Mouse (Mus musculus) fat pad, adult 2 months (tissue): Measurements from ENCODE around the gene Zcchc7.

ENCODE experiments used
- DNase-seq: peaks from one replicate; pipeline ENCODE4 v3.0.0-alpha.2; 2011; ENCODE audit warnings: low read depth, low spot score; ENCODE audit errors: extremely low read depth

The Zcchc7 gene

DNA sequence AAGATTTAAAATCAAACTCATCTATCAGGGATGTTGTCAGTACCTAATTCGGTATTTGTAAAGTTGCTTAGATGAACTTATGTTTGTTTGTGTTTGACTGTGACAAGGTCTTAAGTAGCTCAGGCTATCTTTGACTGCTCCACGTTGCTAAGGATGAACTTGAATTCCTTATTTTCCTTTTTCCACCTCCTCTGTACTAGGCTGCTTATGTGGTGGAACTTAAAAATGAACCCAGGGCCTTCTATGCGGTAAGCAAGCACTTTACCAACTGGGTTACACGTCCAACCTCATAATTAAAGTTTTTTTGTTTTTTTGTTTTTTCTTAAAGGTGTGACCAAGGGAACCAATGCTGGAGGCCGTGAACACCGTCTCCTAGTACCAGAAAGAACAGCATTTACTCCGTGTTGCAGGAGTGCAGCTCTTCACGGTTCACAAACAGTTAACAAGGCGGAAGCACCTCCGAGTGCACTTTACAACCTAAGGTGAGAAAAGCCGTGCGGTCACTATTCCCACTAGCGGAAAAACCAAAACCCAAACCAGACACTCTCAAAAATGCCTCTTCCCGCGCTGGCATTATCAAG lies at the start of gene Zcchc7:
TSS of gene Zcchc7 (plus strand) at position 325 of the 581 bp plus-strand sequence.
- DNase-seq = no peak

DNA sequence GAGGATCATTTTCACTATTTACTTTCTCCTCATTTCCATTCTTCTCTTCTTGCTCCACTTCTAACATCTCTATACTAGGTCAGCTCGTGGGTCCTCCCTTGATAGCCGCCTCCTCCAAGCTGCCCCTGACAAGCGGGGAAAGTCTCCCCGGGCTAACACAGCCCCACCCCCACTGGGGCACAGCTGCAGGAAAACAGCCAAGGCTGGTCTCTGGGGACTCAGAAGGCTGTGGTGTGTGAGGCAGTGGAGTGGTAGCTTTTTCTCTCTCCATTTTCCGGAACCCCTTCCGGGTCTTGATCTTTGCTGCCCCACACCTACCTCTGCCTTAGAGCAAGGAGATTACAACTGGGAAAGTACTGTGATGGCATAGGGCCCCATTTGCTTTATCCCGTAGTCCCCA lies 49.7 kb upstream of the Zcchc7 start:
- DNase-seq = no peak

DNA sequence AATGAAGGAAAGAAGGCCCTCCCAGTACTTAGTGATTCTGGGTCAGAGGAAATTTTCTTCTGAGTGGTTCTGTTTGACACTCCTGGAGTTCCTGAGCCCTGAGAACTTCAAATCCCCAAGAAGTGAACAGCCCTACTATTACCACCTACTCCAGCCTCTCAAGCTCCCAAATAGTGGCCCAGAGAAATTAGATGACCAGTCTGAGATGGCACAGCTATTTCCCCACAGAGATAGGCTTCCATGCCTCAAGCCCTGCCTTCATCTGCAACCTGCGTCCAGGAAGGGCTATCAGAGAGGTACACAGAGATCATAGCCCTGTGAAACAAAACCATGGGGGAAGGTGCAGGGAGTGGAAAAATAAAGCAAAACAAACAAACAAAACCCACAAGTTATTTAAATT lies 48.8 kb upstream of the Zcchc7 start:
- DNase-seq = no peak

DNA sequence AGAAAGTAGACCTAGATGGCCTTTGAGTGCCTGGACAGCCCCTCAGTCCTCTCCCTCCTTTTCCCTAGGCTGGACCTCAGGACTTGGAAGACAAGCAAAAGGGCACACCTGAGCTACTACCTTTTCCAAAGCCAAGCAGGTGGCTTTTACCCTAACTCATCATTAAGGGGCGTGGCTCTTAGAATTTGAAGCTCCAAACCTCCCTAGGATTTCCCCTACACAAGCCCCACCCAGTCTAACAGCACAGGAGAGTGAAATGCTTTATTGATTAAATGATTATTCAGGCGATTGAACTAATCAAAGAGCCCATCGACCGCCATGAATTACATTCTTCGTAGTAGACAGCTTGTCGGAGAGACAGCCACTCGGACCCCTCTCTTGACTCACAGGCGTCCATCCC lies 47.4 kb upstream of the Zcchc7 start:
- no peak for DNase-seq

DNA sequence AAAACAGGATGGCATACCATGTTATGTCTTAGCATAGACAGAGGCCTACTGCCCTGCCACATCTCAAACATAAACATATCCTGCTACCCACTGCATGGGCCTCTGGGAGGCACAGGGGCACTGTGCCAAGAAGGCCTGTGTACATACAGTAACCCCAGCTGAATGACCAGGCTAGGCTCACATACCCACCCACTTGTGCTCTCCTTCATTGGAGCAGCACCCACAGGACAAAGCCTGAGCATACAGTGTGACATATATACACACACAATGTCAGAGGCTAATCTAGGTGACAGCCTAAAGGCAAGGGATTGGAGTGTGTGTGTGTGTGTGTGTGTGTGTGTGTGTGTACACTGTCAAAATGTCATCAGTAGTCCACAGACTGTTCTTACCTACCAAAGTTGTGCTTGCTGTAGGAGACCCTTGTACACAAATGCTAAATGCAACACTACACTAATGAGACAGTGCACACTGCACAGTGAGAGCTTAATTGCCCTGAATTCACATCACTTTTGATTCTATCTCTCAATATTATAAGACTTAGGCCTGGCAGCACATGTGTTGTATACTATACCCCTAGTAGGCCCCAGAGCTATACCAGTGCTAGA lies 46.5 kb upstream of the Zcchc7 start:
- DNase-seq = no peak

DNA sequence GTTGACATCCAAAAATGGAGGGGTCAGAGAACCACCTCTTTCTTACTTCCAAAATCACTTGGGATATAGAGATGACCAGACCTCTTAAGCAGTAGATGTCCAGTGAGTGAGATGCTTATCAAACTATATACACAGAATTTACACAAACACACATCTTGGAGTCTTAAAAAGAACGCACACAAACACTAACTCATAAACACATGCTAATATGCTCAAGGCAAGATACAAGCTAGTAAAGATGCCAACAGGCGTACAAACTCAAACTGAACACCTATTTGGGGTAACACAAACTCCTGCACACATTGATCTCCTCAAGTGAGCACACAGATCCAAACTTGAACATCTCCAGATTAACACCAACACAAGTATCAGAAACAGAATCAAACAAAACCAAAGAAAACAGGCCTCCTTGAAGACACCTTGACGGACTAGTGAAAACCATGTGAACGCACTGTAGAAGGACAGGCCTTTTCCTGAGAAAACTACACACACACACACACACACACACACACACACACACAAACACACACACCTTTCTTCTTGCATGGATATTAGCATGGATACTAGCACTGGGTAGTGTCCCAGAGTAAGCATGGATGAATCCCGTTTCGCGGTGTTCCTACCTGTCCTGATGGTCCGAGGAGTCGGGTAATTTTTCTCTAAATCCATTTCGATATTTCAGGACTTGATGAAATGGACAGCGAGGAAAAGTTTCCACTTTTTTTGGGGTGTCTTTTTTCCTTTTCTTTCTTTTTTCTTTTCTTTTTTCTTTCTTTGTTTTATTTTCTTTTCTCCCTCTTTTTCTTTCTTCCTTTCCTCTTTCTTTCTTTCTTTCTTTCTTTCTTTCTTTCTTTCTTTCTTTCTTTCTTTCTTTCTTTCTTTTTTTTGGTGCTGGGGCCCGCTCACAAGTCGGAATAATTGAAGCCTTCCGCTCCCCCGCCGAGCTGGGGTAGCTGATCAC lies 45.7 kb upstream of the Zcchc7 start, which contains the start of gene Pax5:
TSS of gene Pax5 (minus strand) at position 748 of the 961 bp plus-strand sequence.
- no peak for DNase-seq

DNA sequence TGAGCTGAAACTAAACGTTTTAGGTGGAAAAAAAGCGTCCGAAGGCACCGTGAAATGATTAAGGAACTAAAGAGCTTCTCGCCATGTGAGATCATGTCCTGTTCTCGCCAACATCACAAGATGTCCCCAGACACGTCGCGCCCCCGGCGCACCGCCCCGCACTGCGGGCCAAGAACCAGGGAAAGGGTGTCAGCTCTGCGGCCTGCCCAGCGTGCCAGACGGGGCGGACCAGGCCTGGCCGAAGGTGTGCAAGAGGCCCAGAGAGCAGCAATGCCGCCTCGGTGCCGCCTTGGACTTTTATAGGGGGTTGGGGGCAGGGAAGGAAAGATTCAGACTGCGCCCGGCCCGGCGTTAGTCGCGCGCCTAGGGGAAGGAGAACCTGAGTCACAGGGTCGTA lies 45.0 kb upstream of the Zcchc7 start:
- DNase-seq = no peak

DNA sequence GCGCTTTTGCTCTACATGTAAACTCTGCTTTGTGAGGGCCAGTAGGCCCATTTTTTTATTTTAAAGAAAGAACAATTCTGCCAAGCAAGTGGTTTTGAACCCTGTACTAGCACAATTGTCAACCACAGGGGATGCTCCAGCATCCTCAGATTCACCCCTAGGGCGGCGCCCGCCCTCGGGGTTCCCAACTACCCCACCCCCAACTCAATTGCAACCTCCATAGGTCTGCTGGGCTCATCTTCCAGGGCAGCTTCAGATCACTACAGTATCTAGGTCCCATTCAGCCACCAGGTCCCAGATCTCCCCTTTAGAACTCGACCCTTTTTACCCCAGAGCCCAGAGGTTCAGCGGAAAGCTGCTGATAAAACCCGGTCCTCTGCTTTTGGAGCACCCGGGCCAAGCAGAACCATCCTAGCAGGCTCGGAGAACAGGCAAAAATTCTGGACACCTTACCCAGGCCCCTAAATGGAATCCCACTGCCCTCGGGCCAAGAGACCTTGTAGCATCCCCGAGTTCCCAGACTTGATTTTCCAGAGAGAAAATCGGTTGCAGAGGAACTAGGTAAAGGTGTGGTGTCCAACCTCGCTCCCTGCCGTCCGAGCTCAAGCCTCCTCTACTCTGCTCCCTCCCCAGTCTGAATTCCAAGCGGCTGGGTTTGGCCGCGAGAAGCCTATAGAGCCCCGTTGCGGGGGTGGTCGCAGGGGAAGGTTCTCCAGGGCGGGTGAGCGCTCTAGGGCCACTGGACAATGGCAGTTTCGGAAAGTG lies 44.4 kb upstream of the Zcchc7 start:
- no peak for DNase-seq

DNA sequence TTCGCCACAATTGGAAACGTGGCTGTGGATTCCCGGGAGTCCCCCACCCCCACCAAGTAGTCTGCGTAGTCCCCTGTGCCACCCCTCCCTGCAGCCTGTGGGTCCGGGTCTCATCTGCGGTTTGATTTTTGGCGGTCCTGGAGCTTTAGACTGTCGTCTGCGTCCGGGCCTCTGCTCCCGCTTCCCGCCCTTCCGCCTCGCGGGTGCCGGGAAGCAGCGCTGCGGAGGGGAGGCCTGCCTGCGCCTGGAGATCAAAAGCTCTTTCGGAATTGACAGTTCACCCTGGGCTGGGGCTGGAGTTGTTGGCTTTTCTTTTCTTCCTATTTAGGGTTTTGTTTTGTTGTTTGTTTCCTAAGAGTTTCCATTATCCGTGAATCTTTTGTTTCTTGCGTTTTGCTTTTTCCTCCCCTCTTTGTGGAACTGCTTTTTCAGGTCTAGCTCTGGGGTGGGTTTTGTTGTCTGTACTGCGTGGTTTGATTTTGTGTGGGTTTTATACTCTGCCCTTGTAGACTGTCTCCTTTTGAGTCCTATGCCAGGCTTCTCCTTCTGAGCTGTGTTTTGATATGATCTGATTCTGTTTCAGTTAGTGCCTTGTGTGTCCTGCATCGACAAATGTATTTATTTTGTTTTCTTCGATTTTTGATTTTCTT lies 43.5 kb upstream of the Zcchc7 start:
- DNase-seq = no peak

DNA sequence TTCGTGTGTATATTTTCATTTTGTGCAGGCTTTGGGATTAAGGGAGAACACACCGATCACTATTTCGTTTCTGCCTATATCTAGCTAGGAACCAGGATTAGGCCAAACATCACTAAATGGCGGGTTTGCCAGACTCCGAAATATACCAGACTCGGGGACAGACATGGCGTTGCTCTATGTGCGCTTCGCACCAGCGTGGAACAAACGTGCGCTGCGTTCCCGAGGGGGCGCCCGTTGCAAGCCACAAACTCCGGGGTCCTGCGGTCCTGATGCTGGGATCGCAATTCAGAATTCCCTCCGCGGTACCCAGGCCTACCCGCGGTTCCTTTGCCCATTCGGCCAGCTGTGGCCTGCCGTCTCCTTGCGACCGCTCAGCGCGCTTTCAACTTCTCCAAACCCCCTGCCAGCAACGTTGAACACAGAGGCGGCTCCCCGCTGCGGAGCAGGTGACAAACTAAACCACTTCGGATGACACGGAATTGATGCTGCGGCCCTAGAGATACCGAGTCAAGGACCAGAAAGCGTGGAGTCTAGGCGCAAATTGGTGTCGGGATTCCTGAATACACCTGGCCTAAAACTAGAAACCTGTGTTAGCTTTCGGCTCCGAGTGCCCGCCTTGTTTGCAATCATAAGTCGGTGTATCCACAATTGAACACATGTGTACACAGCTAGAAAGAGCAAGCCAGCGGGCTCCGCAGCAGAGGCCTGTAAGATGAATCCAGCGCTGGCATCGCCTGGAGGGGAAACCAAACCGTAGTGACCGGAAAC lies 42.7 kb upstream of the Zcchc7 start:
- no peak for DNase-seq

DNA sequence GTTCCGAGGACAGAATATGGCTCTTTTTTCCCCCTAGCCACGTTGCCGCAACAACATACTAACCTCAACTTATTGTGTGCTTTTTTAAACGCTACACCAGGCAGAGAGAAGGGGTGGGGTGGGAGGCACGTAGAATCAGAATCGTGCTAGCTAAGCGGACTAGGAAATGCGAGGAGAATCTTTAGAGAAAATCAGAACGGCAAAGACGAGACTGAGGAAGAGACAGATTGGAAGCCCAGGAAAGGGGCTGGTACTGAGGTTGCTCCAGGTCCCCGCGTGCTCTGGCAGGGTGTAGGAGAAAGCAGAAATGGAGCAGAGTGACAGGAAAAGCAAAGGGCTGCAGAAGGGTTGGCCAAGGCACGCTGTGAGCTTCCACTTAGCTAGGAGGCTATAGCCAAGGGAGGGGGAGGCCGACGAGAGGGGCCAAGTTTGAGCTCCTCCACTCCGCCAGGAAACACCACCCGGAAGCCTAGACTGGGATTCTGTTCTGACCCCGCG lies 42.1 kb upstream of the Zcchc7 start:
- no peak for DNase-seq

DNA sequence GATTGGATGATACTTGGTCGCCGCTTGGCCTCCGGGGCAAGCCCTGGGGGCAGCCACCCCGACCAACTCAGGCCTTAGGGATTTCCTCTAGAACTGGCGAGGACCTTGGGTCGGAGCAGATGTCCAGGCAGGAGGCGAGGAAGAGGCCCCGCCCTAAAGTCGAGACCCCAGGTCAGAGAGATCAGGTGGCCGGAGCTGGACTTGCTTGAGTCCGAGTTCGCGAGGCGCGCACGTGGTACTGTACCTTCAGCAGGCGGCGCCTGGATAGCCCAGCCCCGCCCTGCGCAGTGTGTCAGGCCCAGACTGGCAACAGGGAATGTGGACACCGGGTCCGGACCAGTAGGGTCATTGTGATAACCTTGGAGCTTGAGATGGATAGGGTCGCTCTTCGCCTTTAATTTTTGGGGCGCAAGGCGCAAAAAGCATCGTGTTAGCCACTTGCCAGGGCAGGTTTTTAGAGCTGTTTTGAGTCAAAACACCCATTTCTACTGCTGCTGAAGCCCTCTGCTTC lies 41.5 kb upstream of the Zcchc7 start:
- no peak for DNase-seq

DNA sequence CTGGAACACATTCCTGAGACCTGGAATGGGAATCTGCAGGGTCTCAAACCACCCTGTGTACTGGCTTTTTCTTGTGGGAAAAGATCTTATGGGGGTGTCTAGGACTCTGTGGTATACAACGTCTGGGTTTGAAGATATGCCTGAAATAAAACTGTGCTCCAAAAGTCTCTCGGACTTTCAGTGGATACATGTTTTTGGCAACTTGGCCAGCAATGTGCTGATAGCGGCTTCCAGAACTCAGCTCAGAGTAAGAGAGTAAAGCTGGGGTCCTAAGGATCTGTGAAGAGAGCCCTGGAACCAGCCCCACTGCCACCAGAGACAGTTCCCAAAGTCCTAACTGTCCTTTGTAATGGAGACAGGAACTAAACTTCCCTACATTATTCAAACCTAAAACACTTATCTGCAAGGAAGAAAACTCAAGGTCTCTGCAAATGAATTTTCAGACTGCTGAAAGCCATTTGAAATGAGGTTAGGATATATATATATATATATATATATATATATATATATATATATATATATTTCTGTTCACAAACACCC lies 40.0 kb upstream of the Zcchc7 start:
- DNase-seq = no peak

DNA sequence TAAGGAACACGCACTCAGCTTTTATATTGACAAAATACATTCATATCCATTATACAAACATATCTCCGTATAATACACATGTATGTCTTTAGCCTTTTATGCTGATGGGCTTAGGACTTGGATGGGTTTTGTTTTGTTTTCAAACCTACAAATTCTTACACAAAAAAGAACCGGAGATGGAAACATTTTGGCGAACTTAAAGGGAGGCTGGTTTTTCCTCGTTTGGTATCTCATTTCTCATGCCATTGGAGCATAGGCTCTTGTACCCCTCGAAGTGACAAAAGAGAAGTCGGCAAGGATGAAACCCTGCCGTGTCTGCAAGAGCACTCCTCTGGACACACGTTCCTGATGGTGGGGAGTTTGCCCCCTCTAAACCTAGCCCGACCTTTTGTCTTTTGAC lies 39.3 kb upstream of the Zcchc7 start:
- DNase-seq = no peak

DNA sequence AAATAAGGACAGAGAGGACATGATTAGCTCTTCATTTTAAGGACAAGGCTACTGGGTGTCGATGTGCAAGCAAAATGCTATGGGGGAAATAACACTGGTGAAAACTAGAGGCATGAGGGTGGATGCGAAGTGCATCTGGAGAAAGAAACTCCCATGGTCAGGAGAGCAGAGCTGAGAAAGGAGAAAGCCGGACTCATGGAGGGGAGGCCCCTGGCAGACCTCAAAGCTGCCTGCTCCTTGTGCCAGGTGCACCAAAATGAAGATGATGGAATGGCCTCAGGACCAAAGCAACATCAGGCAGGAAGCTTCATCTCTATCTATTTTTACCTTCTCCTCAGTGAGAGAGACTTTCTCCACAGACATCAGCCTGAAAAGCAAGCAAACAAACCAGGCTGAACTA lies 38.0 kb upstream of the Zcchc7 start:
- DNase-seq = no peak

DNA sequence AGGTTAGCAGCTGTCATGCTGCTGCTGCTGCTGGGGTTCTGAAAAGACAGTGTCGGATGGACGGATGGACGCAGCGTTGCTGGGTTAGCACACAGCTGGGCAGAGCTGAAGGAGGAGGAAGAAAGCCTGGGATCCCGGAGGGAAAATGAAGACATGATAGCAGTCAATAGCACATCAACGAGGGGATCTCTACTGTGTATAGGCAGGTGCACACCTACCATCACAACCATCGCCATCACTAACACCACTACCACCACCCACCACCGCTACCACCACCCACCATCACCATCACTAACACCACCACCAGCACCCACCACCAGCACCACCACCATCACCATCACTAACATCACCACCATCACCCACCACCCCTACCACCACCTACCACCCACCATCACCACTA lies 35.6 kb upstream of the Zcchc7 start:
- DNase-seq = no peak

DNA sequence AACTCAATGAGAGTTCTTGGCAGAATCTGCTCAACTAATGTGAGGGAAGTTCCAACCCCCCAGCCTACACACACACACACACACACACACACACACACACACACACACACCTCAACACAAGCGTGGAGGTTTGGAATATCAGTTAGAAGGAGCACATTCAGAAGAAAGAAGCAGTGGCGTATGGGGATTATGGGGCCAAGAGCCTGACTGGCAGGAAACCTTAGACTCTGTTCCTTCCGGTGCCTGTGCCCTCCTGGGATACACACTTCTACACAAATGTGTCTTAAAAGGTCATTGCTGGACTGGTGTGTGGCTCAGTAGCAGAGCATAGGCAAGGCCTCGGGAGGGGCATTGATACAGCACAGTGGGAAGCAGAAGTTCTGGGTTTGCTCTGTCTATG lies 34.4 kb upstream of the Zcchc7 start:
- DNase-seq = no peak

DNA sequence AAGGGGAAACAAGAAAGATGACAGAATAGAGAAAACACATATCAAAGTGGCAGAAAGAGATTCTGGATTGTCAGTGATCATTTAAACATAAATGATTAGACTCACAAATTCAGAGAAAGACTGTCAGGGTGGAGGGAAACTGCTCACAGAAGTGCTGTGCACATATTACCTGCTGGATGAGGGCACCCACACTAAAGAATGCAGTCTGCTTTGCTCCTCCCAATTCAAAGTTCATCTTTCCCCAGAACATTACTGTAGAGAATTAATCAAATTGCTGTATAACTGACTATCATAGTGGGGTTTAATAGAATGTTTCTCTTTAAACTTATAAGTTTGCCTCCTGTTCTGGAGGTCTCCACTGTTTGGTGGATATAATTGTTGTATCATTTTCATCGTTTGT lies 15.2 kb upstream of the Zcchc7 start:
- DNase-seq = no peak
